Mouse (Mus musculus) induced T-regulatory cell, adult 2 months (primary cell): ENCODE results near the gene Tcp10a.
A peak's percentile ranks its signal among the peaks of the same experiment; 100 is the strongest.
"Not testable (repeated sequence)": the region's sequence is repeated elsewhere in the genome, so short reads cannot be mapped to it uniquely, and the experiment has no call there.

Experiments
- DNase-seq: peaks from one replicate; pipeline ENCODE4 v3.0.0-alpha.2; 2012; ENCODE audit warnings: low read depth

The Tcp10a gene

GRCm38 (mm10) chr17:7324346-7324745 lies at the start of gene Tcp10a:
Gene Tcp10a (plus strand): TSS chr17:7324646.
- DNase-seq: not testable (repeated sequence)

- no peak for DNase-seq
Measured at GRCm38 (mm10) chr17:7278702-7279242, 45.7 kb upstream of the Tcp10a start.

- DNase-seq: no peak
Measured at GRCm38 (mm10) chr17:7279251-7279650, 45.2 kb upstream of the Tcp10a start.

GRCm38 (mm10) chr17:7284297-7284910 lies 40.0 kb upstream of the Tcp10a start:
- no peak for DNase-seq

GRCm38 (mm10) chr17:7285292-7285691 lies 39.2 kb upstream of the Tcp10a start:
- no peak for DNase-seq

GRCm38 (mm10) chr17:7286422-7287050 lies 37.9 kb upstream of the Tcp10a start:
- no peak for DNase-seq

GRCm38 (mm10) chr17:7292012-7292684 lies 32.3 kb upstream of the Tcp10a start:
- no peak for DNase-seq

GRCm38 (mm10) chr17:7306278-7307196 lies 17.9 kb upstream of the Tcp10a start:
- DNase-seq: peak; percentile 5

GRCm38 (mm10) chr17:7315693-7316382 lies 8.6 kb upstream of the Tcp10a start:
- not testable (repeated sequence) for DNase-seq

- not testable (repeated sequence) for DNase-seq
Measured at GRCm38 (mm10) chr17:7319789-7320188, 4.7 kb upstream of the Tcp10a start.

- DNase-seq: not testable (repeated sequence)
Measured at GRCm38 (mm10) chr17:7326415-7326814, 2.0 kb downstream of the Tcp10a start.

GRCm38 (mm10) chr17:7332745-7333144 lies 8.3 kb downstream of the Tcp10a start:
- not testable (repeated sequence) for DNase-seq

- DNase-seq: not testable (repeated sequence)
Measured at GRCm38 (mm10) chr17:7337381-7337780, 12.9 kb downstream of the Tcp10a start.

GRCm38 (mm10) chr17:7348765-7349164 lies 24.3 kb downstream of the Tcp10a start:
- not testable (repeated sequence) for DNase-seq

- DNase-seq: not testable (repeated sequence)
Measured at GRCm38 (mm10) chr17:7352596-7352995, 28.1 kb downstream of the Tcp10a start, which contains the start of gene Ttll2. Gene Ttll2 (minus strand): TSS chr17:7352696.

GRCm38 (mm10) chr17:7359806-7360205 lies 35.4 kb downstream of the Tcp10a start:
- not testable (repeated sequence) for DNase-seq

- DNase-seq: not testable (repeated sequence)
Measured at GRCm38 (mm10) chr17:7360749-7361465, 36.5 kb downstream of the Tcp10a start.

GRCm38 (mm10) chr17:7365615-7366014 lies 41.2 kb downstream of the Tcp10a start:
- not testable (repeated sequence) for DNase-seq

GRCm38 (mm10) chr17:7366265-7366664 lies 41.8 kb downstream of the Tcp10a start:
- DNase-seq: not testable (repeated sequence)

- DNase-seq: not testable (repeated sequence)
Measured at GRCm38 (mm10) chr17:7366676-7367374, 42.4 kb downstream of the Tcp10a start.
